Mouse (Mus musculus) lung, embryonic 16.5 days (tissue): ENCODE data around the gene Clmp. TPM values are rescaled to one million over a fixed set of nuclear protein-coding genes. Genes with fewer than 3 reads are reported as not detected.
A peak's percentile ranks its signal among the peaks of the same experiment; 100 is the strongest.

Experiments used
- ATAC-seq: fragments of 200-750 bp; cut with Nextera tagmentation; 2 replicates; pipeline ENCODE4 v1.8.0; 2017; ENCODE audit warnings: low read depth, mild to moderate bottlenecking, moderate library complexity
- H3K27ac ChIP-seq: fragments of 300-500 bp; sonication (generic); 2 replicates; pipeline ENCODE4 v1.5.1; 2014; ENCODE audit warnings: mild to moderate bottlenecking, control low read depth, low read length
- H3K27me3 ChIP-seq: fragments of 300-500 bp; sonication (generic); 2 replicates; pipeline ENCODE4 v1.6.1; 2014; ENCODE audit warnings: low read depth, low read length, mixed read lengths; ENCODE audit not compliant: control insufficient read depth, insufficient read depth
- H3K36me3 ChIP-seq: fragments of 300-500 bp; sonication (generic); 2 replicates; pipeline ENCODE4 v1.6.1; 2014; ENCODE audit warnings: low read length; ENCODE audit not compliant: control insufficient read depth, insufficient read depth
- H3K4me1 ChIP-seq: fragments of 300-500 bp; sonication (generic); replicated peaks from 2 replicates; pipeline ENCODE4 v1.6.1; 2014; ENCODE audit warnings: low read length, mixed read lengths; ENCODE audit not compliant: control insufficient read depth, insufficient read depth
- H3K4me2 ChIP-seq: fragments of 300-500 bp; sonication (generic); 2 replicates; pipeline ENCODE4 v1.6.1; 2014; ENCODE audit warnings: low read depth, low read length, control low read depth
- H3K4me3 ChIP-seq: fragments of 300-500 bp; sonication (generic); 2 replicates; pipeline ENCODE4 v1.5.1; 2014; ENCODE audit warnings: mild to moderate bottlenecking, low read length, control low read depth
- H3K9ac ChIP-seq: fragments of 300-500 bp; sonication (generic); 2 replicates; pipeline ENCODE4 v1.6.1; 2014; ENCODE audit warnings: low read length, control low read depth
- H3K9me3 ChIP-seq: fragments of 300-500 bp; sonication (generic); 2 replicates; pipeline ENCODE4 v1.6.1; 2016; ENCODE audit warnings: low read length; ENCODE audit not compliant: control insufficient read depth
- WGBS: fragments of 180-500 bp; shearing (Covaris S2); extraction: QIAGEN DNeasy Blood & Tissue Kit; methylation state at CpG from one replicate; pipeline ENCODE4 v1.1.7; 2014; 5-methylcytosine and 5-hydroxymethylcytosine counted together
- polyA plus RNA-seq: library from polyadenylated mRNA; unstranded; fragments of >200 nt; fragmentation: Nextera tagmentation; extraction: Ambion mirVana; gene quantifications from 2 replicates; pipeline ENCODE4 v1.2.1, GENCODE M21; 2015

Gene Clmp
- polyA plus RNA-seq, 1 experiment from 2014 or later = 10.8 TPM

DNA sequence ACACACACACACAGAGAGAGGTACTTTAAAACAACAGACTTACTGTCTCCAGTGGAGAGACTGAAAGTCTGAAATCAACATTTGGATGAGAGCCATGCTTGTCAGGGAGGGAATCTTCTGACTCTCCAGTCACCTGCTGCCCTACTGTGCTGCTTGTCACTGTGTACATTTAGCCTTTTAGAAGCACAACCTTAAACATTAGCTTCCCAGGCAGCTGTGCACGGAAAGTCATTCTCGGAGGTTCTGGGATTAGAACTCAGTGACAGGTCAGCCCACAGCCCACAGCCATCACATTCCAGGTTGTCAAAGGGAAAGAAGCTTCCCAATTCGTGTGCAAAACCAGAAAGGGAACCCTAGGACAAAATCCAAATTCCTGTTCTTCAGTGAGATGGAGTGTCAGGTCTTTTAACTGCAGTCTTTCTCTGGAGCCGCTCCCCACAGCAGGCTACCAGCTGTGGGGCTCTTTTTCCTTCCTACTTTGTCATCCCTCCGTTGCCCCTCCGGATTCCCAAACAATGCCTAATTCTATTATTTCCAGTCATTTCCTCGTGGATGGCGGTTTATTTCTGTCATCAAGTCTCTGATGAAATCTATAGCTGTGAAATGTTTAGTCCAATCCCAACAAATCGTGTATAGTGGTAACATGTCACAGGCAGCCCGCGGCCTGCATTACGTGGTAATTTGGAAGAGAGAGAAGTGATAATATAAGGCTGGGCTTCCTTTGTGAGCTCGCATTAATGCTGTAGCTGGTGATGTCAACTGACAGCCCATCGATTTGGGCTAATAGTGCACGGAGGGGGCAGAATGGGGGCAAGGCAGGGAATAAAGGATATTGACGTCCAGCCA, 122.5 kb downstream of the Clmp start:
- peak; percentile 18; the same call in 1 of the 2 replicates for ATAC-seq
- H3K4me1 ChIP-seq = peaks cover 33% of the 10 kb centered on the region

DNA sequence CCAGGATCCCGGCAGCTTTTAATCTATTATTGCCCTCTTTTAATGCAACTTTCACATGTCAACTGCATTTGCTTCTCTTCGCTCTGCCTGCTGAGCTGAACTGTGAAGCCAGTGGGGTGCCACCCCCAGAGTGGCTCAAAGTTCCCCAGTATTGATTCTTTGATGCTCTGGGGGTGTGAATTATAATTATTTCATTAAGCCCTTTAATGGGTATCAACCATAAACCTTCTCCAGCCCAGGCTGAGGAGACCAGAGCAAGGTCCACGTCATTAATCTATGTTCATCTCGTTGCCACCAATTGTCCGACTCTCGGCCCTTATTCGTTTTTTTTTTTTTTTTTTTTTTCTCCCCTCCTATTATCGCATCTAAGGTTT, 123.1 kb downstream of the Clmp start:
- no peak overlapping the region for H3K27ac ChIP-seq
- 55% methylated on average over 8 of the region's 8 CpGs for WGBS
- peaks cover 29% of the 10 kb centered on the region for H3K4me1 ChIP-seq

More for the DNA sequence above, 122.5 kb downstream of the Clmp start:
- WGBS = 24% methylated on average over 16 of the region's 16 CpGs
- Histone ChIP-seq H3K4me2 (no peak overlapping the region), H3K9me3 (no peaks in the 10 kb centered on the region), H3K4me3 (no peak overlapping the region), H3K27ac (peak overlapping the region; percentile 69; the same call in 1 of the 2 replicates), H3K36me3 (peaks cover 26% of the 10 kb centered on the region), H3K27me3 (no peaks in the 10 kb centered on the region), H3K9ac (no peak overlapping the region)

DNA sequence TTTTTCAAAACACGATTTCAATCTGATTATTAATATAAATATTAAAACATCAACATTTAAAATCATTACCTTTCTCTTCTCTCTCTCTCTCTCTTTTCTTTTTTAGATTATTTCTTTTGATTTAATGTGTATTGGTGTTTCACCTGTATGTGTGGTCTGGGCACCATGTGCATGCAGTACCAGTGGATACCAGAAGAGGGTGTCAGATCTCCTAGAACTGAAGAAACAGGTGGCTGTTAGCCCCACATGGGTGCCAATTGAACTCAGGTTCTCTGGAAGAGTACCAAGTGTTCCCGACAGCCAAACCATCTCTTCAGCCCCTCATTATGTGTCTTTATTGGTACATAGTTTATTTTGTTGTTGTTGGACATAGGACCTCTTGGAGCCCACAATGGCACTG, 126.1 kb downstream of the Clmp start:
- Histone ChIP-seq H3K4me3 (no peak overlapping the region), H3K27me3 (no peaks in the 10 kb centered on the region), H3K9me3 (no peaks in the 10 kb centered on the region), H3K4me2 (no peak overlapping the region), H3K27ac (no peak overlapping the region), H3K4me1 (peaks cover 10% of the 10 kb centered on the region), H3K9ac (no peak overlapping the region), H3K36me3 (no peaks in the 10 kb centered on the region)
- 56% methylated on average over 2 of the region's 2 CpGs for WGBS
- ATAC-seq = no peak

More for the DNA sequence above, 123.1 kb downstream of the Clmp start:
- H3K36me3 ChIP-seq = peaks cover 21% of the 10 kb centered on the region
- H3K9ac ChIP-seq = no peak overlapping the region
- H3K4me3 ChIP-seq = no peak overlapping the region
- H3K4me2 ChIP-seq = no peak overlapping the region
- H3K27me3 ChIP-seq = no peaks in the 10 kb centered on the region
- no peaks in the 10 kb centered on the region for H3K9me3 ChIP-seq
- ATAC-seq = no peak

DNA sequence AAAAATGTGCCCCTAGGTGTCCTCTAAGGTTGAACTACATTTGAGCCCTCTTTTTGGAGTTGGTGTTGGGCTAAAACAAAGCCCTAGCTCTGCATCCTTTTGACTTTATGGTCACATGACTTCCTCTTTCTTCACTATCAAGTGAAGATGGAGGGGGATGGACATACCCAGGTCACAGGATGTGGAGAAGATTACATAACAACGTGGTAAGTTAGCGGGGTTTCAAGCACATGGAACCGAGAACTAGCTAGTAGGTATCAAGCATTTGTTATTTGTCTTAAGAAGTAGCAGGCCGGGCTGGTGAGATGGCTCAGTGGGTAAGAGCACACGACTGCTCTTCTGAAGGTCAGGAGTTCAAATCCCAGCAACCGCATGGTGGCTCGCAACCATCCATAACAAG, 128.3 kb downstream of the Clmp start:
- Histone ChIP-seq H3K4me1 (no peaks in the 10 kb centered on the region), H3K9ac (no peak overlapping the region), H3K9me3 (no peaks in the 10 kb centered on the region), H3K4me3 (no peak overlapping the region), H3K27ac (no peak overlapping the region), H3K36me3 (no peaks in the 10 kb centered on the region), H3K4me2 (no peak overlapping the region), H3K27me3 (no peaks in the 10 kb centered on the region)
- 83% methylated on average over 7 of the region's 7 CpGs for WGBS
- ATAC-seq = no peak

DNA sequence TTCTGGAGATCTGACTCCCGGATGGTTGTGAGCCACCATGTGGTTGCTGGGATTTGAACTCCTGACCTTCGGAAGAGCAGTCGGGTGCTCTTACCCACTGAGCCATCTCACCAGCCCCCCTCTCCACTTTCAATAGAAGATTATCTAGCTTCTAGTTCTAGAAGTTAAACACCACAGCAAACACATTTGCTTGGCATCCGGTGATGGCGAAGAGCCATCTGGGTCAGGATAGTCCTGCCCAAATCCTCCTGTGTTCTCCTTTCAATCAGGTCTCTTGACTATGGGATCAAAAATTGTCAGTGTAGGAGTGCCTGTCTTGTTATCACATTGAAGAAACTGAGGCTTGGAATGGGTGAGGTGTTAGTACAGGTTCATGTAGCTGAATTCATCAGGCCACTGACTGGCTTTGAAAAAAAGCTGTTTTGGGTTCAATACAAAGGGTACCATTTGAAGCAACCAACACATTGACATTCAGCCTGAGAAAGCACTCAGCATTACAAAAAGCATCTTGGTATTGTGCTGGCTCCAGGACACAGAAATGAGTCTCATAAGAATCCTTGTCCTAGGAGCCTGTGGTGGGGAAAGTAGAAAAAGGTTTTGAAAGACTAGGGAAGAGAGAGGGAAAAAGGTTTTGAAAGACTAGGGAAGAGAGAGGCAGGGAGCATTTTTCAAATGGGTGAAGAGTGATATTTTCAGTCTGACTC, 131.7 kb downstream of the Clmp start:
- H3K4me3 ChIP-seq = no peak overlapping the region
- no peak overlapping the region for H3K4me2 ChIP-seq
- H3K9ac ChIP-seq = no peak overlapping the region
- H3K9me3 ChIP-seq = no peaks in the 10 kb centered on the region
- 77% methylated on average over 5 of the region's 5 CpGs for WGBS
- no peak for ATAC-seq
- H3K36me3 ChIP-seq = no peaks in the 10 kb centered on the region
- H3K4me1 ChIP-seq = peaks cover 7% of the 10 kb centered on the region
- H3K27ac ChIP-seq = no peak overlapping the region
- no peaks in the 10 kb centered on the region for H3K27me3 ChIP-seq

DNA sequence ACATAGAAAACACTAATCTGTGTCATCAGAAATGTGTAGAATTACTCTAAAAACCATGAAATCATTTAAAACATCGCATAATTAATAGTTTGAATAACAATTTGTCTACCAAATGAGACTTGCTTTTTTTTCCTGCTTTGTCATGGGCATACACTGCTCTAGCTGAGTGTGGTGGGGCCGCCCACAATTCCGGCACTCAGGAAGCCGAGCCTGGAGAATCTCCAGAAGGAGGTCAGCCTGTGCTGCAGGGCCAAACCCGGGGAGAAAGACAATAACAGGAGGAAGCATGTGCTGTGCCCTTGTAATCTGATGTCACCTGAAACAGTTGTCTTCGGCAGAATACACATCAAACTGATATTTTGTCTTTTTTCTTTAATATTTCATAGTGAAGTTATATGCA, 139.8 kb downstream of the Clmp start:
- no peaks in the 10 kb centered on the region for H3K9me3 ChIP-seq
- no peak overlapping the region for H3K4me2 ChIP-seq
- no peaks in the 10 kb centered on the region for H3K36me3 ChIP-seq
- no peak for ATAC-seq
- WGBS = 35% methylated on average over 6 of the region's 6 CpGs
- H3K4me3 ChIP-seq = no peak overlapping the region
- peaks cover 7% of the 10 kb centered on the region for H3K4me1 ChIP-seq
- no peaks in the 10 kb centered on the region for H3K27me3 ChIP-seq
- no peak overlapping the region for H3K27ac ChIP-seq
- no peak overlapping the region for H3K9ac ChIP-seq

DNA sequence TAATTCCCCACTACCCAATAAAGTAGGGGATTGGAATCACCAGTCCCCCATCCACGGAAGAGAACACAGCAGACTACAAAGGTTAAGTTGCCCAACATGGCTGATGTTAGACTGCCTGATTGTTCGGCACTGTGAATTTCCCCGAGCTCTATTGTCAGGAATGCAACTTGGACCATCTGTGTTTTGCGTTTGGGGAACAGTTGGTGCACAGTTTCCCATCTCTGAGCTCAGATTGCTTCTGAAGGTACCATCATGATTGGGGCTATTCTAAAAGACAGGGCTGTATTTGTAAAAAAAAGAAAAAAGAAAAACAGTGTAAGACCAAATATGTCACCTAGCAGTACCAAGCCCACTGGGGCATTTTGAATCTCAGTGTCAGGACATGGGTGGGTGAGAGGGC, 141.6 kb downstream of the Clmp start:
- H3K9me3 ChIP-seq = no peaks in the 10 kb centered on the region
- no peak overlapping the region for H3K27ac ChIP-seq
- H3K27me3 ChIP-seq = no peaks in the 10 kb centered on the region
- no peaks in the 10 kb centered on the region; the same call in 1 of the 2 replicates for H3K4me1 ChIP-seq
- 80% methylated on average over 4 of the region's 4 CpGs for WGBS
- no peak for ATAC-seq
- no peak overlapping the region for H3K9ac ChIP-seq
- H3K4me2 ChIP-seq = no peak overlapping the region
- H3K4me3 ChIP-seq = no peak overlapping the region
- H3K36me3 ChIP-seq = no peaks in the 10 kb centered on the region

DNA sequence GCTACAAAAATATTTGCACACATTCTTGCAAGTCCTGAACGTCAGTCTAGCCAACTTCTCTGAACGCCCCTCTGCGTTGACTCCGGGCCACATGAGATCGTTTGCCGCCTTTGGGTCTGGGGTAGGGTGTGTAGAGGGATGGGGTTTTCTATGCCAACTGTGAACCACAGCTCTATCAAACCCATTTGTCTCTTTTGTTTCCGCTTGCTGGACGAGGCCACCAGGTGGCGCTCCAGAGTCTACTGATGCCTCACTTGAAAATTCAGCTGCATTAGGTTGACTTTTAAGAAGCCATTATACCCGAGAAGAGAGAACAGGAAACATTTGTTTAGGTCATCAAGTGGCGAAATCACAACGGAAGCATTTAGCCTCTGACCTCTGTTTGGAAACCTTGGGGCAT, 148.8 kb downstream of the Clmp start:
- no peak for ATAC-seq
- H3K4me2 ChIP-seq = no peak overlapping the region

More for the DNA sequence above, 148.8 kb downstream of the Clmp start:
- Histone ChIP-seq H3K4me3 (no peak overlapping the region), H3K9ac (no peak overlapping the region), H3K9me3 (no peaks in the 10 kb centered on the region), H3K36me3 (no peaks in the 10 kb centered on the region), H3K4me1 (no peaks in the 10 kb centered on the region), H3K27me3 (no peaks in the 10 kb centered on the region), H3K27ac (no peak overlapping the region)
- 2% methylated on average over 12 of the region's 12 CpGs for WGBS
